25 mouse cellular contexts compared by ENCODE assay signal in the genomic region with DNA sequence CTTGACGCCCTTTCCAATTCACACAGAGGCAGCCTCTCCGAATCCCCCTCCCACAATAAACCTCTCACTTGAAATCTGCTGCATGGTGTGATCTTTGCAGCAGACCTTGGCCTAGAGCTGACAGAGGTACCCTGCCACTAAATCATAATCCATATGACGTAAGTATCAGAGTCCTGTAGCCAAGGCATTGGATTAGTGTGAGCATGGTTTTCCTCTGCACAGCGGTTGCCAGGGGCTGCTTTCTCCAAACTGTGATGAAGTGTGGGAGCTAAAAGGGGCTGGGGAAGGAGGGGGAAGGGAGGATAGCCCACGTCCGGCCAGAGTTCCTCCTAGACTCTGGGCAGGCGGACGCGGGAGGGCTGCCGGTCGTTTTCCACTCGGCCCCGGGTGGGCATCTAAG. TPM values are rescaled to one million over a fixed set of nuclear protein-coding genes. Genes with fewer than 3 reads are reported as not detected.
DNase-seq lines count a peak whose midpoint lies in the region; ATAC-seq and TF ChIP-seq lines count a peak whose summit lies in the region.
"Had no signal": no experiment of that assay in that cellular context is flagged by ENCODE, and none has a peak within 500 bp of the region (broad histone marks: within the 10 kb centered on the region; RNA-seq: fewer than 3 reads in every experiment).

No protein-coding gene starts in this region.

- no peaks in the 10 kb centered on the region for H3K9me3 ChIP-seq in forebrain, postnatal 0 days (ENCODE audit: low read length)
- no peaks in the 10 kb centered on the region for H3K9me3 ChIP-seq in forebrain, embryonic 12.5 days
- H3K9me3 ChIP-seq in midbrain, embryonic 13.5 days: no peaks in the 10 kb centered on the region
- H3K9me3 ChIP-seq: G1E; limb, embryonic 15.5 days; liver, embryonic 13.5 days had no signal

- no peak for DNase-seq in forebrain, postnatal 0 days
- DNase-seq in kidney, postnatal 10 days: peak; percentile 13
- DNase-seq in kidney, postnatal 14 days: no peak
- no peak for DNase-seq in spleen, postnatal 14 days (ENCODE audit: low spot score in 2 of 2)
- DNase-seq in urinary bladder, adult 18-20 months (ENCODE audit: low spot score in 2 of 2): no peak
- DNase-seq: adrenal gland, adult 8-10 months; cerebellum, adult 9-10 months; cerebellum, postnatal 36 days; heart, postnatal 10 days; kidney, adult 18-20 months; kidney, postnatal 4 days; liver, embryonic 13.5 days; lung, adult 18-20 months; lung, postnatal 14 days; right cerebral cortex, postnatal 25 days; thymus, postnatal 14 days had no signal

- no peaks in the 10 kb centered on the region for H3K4me1 ChIP-seq in forebrain, postnatal 0 days (ENCODE audit: insufficient read depth)
- H3K4me1 ChIP-seq in forebrain, embryonic 12.5 days: peaks cover 4% of the 10 kb centered on the region
- peaks cover 12% of the 10 kb centered on the region for H3K4me1 ChIP-seq in midbrain, embryonic 13.5 days (replicated peaks)

- no peak overlapping the region for H3K4me2 ChIP-seq in forebrain, postnatal 0 days (ENCODE audit: low read depth)
- no peak overlapping the region for H3K4me2 ChIP-seq in forebrain, embryonic 12.5 days
- no peak overlapping the region for H3K4me2 ChIP-seq in midbrain, embryonic 13.5 days (replicated peaks)
- H3K4me2 ChIP-seq: heart, embryonic 13.5 days; hindbrain, embryonic 14.5 days; kidney, embryonic 15.5 days; limb, embryonic 15.5 days; liver, embryonic 13.5 days had no signal

- no peak overlapping the region for H3K9ac ChIP-seq in forebrain, postnatal 0 days
- no peak overlapping the region for H3K9ac ChIP-seq in forebrain, embryonic 12.5 days
- H3K9ac ChIP-seq in midbrain, embryonic 13.5 days (replicated peaks): no peak overlapping the region
- H3K9ac ChIP-seq: heart, embryonic 13.5 days; hindbrain, embryonic 14.5 days; kidney, embryonic 15.5 days; limb, embryonic 15.5 days; liver, embryonic 13.5 days had no signal

- peak; percentile 36; the same call in 1 of the 2 replicates for ATAC-seq in forebrain, postnatal 0 days
- no peak for ATAC-seq in forebrain, embryonic 12.5 days (ENCODE audit: low FRiP score)
- peak; percentile 55; the same call in 1 of the 2 replicates for ATAC-seq in midbrain, embryonic 13.5 days
- ATAC-seq: forebrain, embryonic 16.5 days had no signal

- no peak for TF ChIP-seq CTCF in forebrain, postnatal 0 days (IDR thresholded peaks at IDR 0.05; ENCODE audit: low read depth)

- no peaks in the 10 kb centered on the region for H3K36me3 ChIP-seq in forebrain, postnatal 0 days (ENCODE audit: insufficient read depth)
- H3K36me3 ChIP-seq in forebrain, embryonic 12.5 days (replicated peaks): no peaks in the 10 kb centered on the region
- no peaks in the 10 kb centered on the region for H3K36me3 ChIP-seq in midbrain, embryonic 13.5 days
- H3K36me3 ChIP-seq: G1E; heart, embryonic 13.5 days; kidney, embryonic 15.5 days; limb, embryonic 15.5 days; liver, embryonic 13.5 days had no signal

- H3K27ac ChIP-seq in forebrain, postnatal 0 days (ENCODE audit: low read depth, low read length): no peak overlapping the region
- no peak overlapping the region for H3K27ac ChIP-seq in forebrain, embryonic 12.5 days
- no peak overlapping the region for H3K27ac ChIP-seq in midbrain, embryonic 13.5 days
- H3K27ac ChIP-seq: heart, embryonic 13.5 days; hindbrain, embryonic 14.5 days; kidney, embryonic 15.5 days; limb, embryonic 15.5 days; liver, embryonic 13.5 days had no signal

- H3K4me3 ChIP-seq in forebrain, postnatal 0 days (ENCODE audit: low read depth, low read length): no peak overlapping the region
- no peak overlapping the region for H3K4me3 ChIP-seq in forebrain, embryonic 12.5 days (replicated peaks)
- H3K4me3 ChIP-seq in midbrain, embryonic 13.5 days (replicated peaks): no peak overlapping the region
- H3K4me3 ChIP-seq: heart, embryonic 13.5 days; kidney, embryonic 15.5 days; limb, embryonic 15.5 days; liver, embryonic 13.5 days had no signal

- 85% methylated on average over 13 of the region's 13 CpGs for WGBS in forebrain, postnatal 0 days
- 87% methylated on average over 13 of the region's 13 CpGs for WGBS in forebrain, embryonic 12.5 days
- 76% methylated on average over 13 of the region's 13 CpGs for WGBS in midbrain, embryonic 13.5 days

- no peaks in the 10 kb centered on the region for H3K27me3 ChIP-seq in forebrain, postnatal 0 days (ENCODE audit: insufficient read depth, low read length)
- no peaks in the 10 kb centered on the region for H3K27me3 ChIP-seq in forebrain, embryonic 12.5 days
- H3K27me3 ChIP-seq in midbrain, embryonic 13.5 days: no peaks in the 10 kb centered on the region
- H3K27me3 ChIP-seq: heart, embryonic 13.5 days; kidney, embryonic 15.5 days; limb, embryonic 15.5 days; liver, embryonic 13.5 days had no signal

RNA-seq across cellular contexts. Expression of gene Mgst2, which starts 45.9 kb away (rescaled TPM):
- total RNA-seq in forebrain, postnatal 0 days (2014; rRNA removed): 0.54 TPM in 1 of 2 replicates, not detected in the other
- polyA plus RNA-seq in forebrain, postnatal 0 days (2015; fragmentation: Nextera tagmentation; extraction: Ambion mirVana): 0.83 and 0.94 TPM in 2 replicates
- polyA plus RNA-seq in forebrain, embryonic 12.5 days (2016; fragmentation: Nextera tagmentation; extraction: Ambion mirVana): 0.40 TPM in 1 of 2 replicates, not detected in the other
- 0.44 and 1.1 TPM in 2 replicates for polyA plus RNA-seq in midbrain, embryonic 13.5 days (2015; fragmentation: Nextera tagmentation; extraction: Ambion mirVana)
- total RNA-seq: left cerebral cortex, postnatal 25 days had no signal

RNA-seq across cellular contexts. Expression of gene Setd7, which starts 53.6 kb away (rescaled TPM):
- 15.2 and 22.8 TPM in 2 replicates for total RNA-seq in forebrain, postnatal 0 days (2014; rRNA removed)
- 0.92 and 2.1 TPM in 2 replicates for polyA plus RNA-seq in forebrain, postnatal 0 days (2015; fragmentation: Nextera tagmentation; extraction: Ambion mirVana)
- polyA plus RNA-seq in forebrain, embryonic 12.5 days (2016; fragmentation: Nextera tagmentation; extraction: Ambion mirVana): 4.4 and 5.5 TPM in 2 replicates
- 4.6 TPM in 2 replicates for polyA plus RNA-seq in midbrain, embryonic 13.5 days (2015; fragmentation: Nextera tagmentation; extraction: Ambion mirVana)
